Mouse (Mus musculus) midbrain, embryonic 15.5 days (tissue): ENCODE measurements around the gene Mta3. TPM values are rescaled to one million over a fixed set of nuclear protein-coding genes. Genes with fewer than 3 reads are reported as not detected.
"Not testable (repeated sequence)": the region's sequence is repeated elsewhere in the genome, so short reads cannot be mapped to it uniquely, and the experiment has no call there.

Experiments
- ATAC-seq: fragments of 200-750 bp; cut with Nextera tagmentation; replicated peaks from 2 replicates; pipeline ENCODE4 v1.8.0; 2017; ENCODE audit warnings: moderate TSS enrichment
- H3K27ac ChIP-seq: fragments of 300-500 bp; sonication (generic); 2 replicates; pipeline ENCODE4 v1.5.1; 2015; ENCODE audit warnings: mild to moderate bottlenecking, inconsistent platforms
- H3K27me3 ChIP-seq: fragments of 300-500 bp; sonication (generic); replicated peaks from 2 replicates; pipeline ENCODE4 v1.6.1; 2015; ENCODE audit warnings: inconsistent platforms
- H3K36me3 ChIP-seq: fragments of 300-500 bp; sonication (generic); replicated peaks from 2 replicates; pipeline ENCODE4 v1.6.1; 2015; ENCODE audit warnings: inconsistent platforms
- H3K4me1 ChIP-seq: fragments of 300-500 bp; sonication (generic); 2 replicates; pipeline ENCODE4 v1.6.1; 2015; ENCODE audit warnings: inconsistent platforms
- H3K4me2 ChIP-seq: fragments of 300-500 bp; sonication (generic); 2 replicates; pipeline ENCODE4 v1.6.1; 2015; ENCODE audit warnings: inconsistent platforms, mild to moderate bottlenecking, moderate library complexity
- H3K4me3 ChIP-seq: fragments of 300-500 bp; sonication (generic); 2 replicates; pipeline ENCODE4 v1.5.1; 2015; ENCODE audit warnings: mild to moderate bottlenecking, inconsistent platforms
- H3K9ac ChIP-seq: fragments of 300-500 bp; sonication (generic); 2 replicates; pipeline ENCODE4 v1.6.1; 2015; ENCODE audit warnings: mild to moderate bottlenecking, inconsistent platforms
- H3K9me3 ChIP-seq: fragments of 300-500 bp; sonication (generic); 2 replicates; pipeline ENCODE4 v1.6.1; 2016; ENCODE audit warnings: inconsistent platforms
- WGBS: fragments of 180-500 bp; shearing (Covaris S2); methylation state at CpG from one replicate; pipeline ENCODE4 v1.1.7; 2015; ENCODE audit warnings: mixed read lengths; 5-methylcytosine and 5-hydroxymethylcytosine counted together
- polyA plus RNA-seq: library from polyadenylated mRNA; unstranded; fragments of >200 nt; fragmentation: Nextera tagmentation; extraction: Ambion mirVana; gene quantifications from 2 replicates; pipeline ENCODE4 v1.2.1, GENCODE M21; 2015

Gene Mta3
- polyA plus RNA-seq, 1 experiment from 2014 or later = 32.9 TPM

GRCm38 (mm10) chr17:83693941-83694340 lies 12.0 kb upstream of the Mta3 start:
- H3K9ac ChIP-seq = no peak overlapping the region
- no peaks in the 10 kb centered on the region for H3K36me3 ChIP-seq
- H3K4me1 ChIP-seq = no peaks in the 10 kb centered on the region
- ATAC-seq = no peak
- no peak overlapping the region for H3K4me2 ChIP-seq
- H3K9me3 ChIP-seq = no peaks in the 10 kb centered on the region
- H3K27ac ChIP-seq = no peak overlapping the region
- 79% methylated on average over 9 of the region's 9 CpGs for WGBS
- H3K27me3 ChIP-seq = no peaks in the 10 kb centered on the region
- H3K4me3 ChIP-seq = no peak overlapping the region

- Histone ChIP-seq H3K36me3 (no peaks in the 10 kb centered on the region), H3K9ac (no peak overlapping the region), H3K27me3 (no peaks in the 10 kb centered on the region), H3K9me3 (no peaks in the 10 kb centered on the region), H3K4me3 (no peak overlapping the region), H3K4me2 (no peak overlapping the region), H3K27ac (no peak overlapping the region), H3K4me1 (no peaks in the 10 kb centered on the region)
- no peak for ATAC-seq
- 90% methylated on average over 2 of the region's 2 CpGs for WGBS
Measured at GRCm38 (mm10) chr17:83695785-83696184, 10.2 kb upstream of the Mta3 start.

DNA sequence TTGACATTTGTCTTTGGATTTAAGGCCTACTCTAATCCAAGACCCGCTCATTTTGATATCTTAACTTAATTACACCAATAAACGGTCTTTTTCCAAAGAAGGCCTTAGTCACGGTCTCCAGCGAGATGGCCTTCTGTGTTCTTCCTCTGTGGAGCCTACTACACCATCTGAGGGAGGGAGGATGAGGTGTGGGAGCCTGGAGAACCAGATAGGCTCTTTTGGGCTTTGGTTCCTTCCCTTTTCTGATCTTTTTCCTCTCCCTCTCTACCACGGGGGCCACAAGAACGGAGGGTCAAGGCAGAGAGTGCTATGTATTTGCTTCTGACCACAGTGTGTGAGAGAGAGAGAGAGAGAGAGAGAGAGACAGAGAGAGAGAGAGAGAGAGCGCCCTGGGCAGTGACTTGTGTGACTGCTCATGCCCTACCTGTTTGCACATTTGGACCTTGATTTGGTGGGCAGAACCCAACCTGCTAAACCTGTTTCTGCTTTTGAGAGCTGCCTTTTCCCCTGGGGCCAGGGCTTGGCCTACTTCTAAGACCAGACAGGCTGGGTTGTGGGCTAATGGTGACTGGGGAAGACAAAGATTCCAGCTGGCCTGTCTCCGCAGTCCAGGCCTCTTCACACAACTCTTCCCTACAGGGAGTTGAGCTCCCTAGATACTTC lies 6.8 kb upstream of the Mta3 start:
- no peak for ATAC-seq

GRCm38 (mm10) chr17:83700125-83700524 lies 5.8 kb upstream of the Mta3 start:
- Histone ChIP-seq H3K4me3 (no peak overlapping the region), H3K4me2 (no peak overlapping the region), H3K27ac (no peak overlapping the region), H3K9me3 (no peaks in the 10 kb centered on the region), H3K27me3 (no peaks in the 10 kb centered on the region), H3K4me1 (peaks cover 3% of the 10 kb centered on the region), H3K36me3 (no peaks in the 10 kb centered on the region), H3K9ac (no peak overlapping the region)
- WGBS = 84% methylated on average over 9 of the region's 9 CpGs
- ATAC-seq = no peak

More for the DNA sequence above, 6.8 kb upstream of the Mta3 start:
- 85% methylated on average over 8 of the region's 8 CpGs for WGBS
- no peak overlapping the region for H3K4me3 ChIP-seq
- H3K9me3 ChIP-seq = no peaks in the 10 kb centered on the region
- no peak overlapping the region for H3K9ac ChIP-seq
- no peak overlapping the region for H3K27ac ChIP-seq
- H3K36me3 ChIP-seq = no peaks in the 10 kb centered on the region
- H3K4me1 ChIP-seq = no peaks in the 10 kb centered on the region
- H3K4me2 ChIP-seq = no peak overlapping the region
- no peaks in the 10 kb centered on the region for H3K27me3 ChIP-seq

- Histone ChIP-seq H3K27ac (no peak overlapping the region), H3K4me1 (peaks cover 23% of the 10 kb centered on the region), H3K4me2 (no peak overlapping the region), H3K9ac (no peak overlapping the region), H3K27me3 (no peaks in the 10 kb centered on the region), H3K36me3 (no peaks in the 10 kb centered on the region), H3K9me3 (no peaks in the 10 kb centered on the region), H3K4me3 (no peak overlapping the region)
- no peak for ATAC-seq
- 83% methylated on average over 5 of the region's 5 CpGs for WGBS
Measured at GRCm38 (mm10) chr17:83704469-83704868, 1.5 kb upstream of the Mta3 start.

- no peaks in the 10 kb centered on the region for H3K36me3 ChIP-seq
- peak overlapping the region; percentile 88 for H3K4me2 ChIP-seq
- WGBS = under 1% methylated on average over 30 of the region's 38 CpGs
- peak; percentile 72 for ATAC-seq
- H3K27ac ChIP-seq = peak overlapping the region; percentile 79
- H3K9ac ChIP-seq = peak overlapping the region; percentile 63
- no peaks in the 10 kb centered on the region for H3K27me3 ChIP-seq
- H3K9me3 ChIP-seq = no peaks in the 10 kb centered on the region
- peaks cover 23% of the 10 kb centered on the region for H3K4me1 ChIP-seq
- peak overlapping the region; percentile 73 for H3K4me3 ChIP-seq
Measured at GRCm38 (mm10) chr17:83705352-83706115, 429 bp upstream of the Mta3 start.

GRCm38 (mm10) chr17:83706594-83707126 lies 697 bp downstream of the Mta3 start:
- Histone ChIP-seq H3K36me3 (no peaks in the 10 kb centered on the region), H3K9ac (peak overlapping the region; percentile 63), H3K4me3 (peak overlapping the region; percentile 73), H3K27ac (peak overlapping the region; percentile 79), H3K4me2 (peak overlapping the region; percentile 88), H3K4me1 (peaks cover 23% of the 10 kb centered on the region), H3K27me3 (no peaks in the 10 kb centered on the region), H3K9me3 (no peaks in the 10 kb centered on the region)
- peak; percentile 75 for ATAC-seq
- 2% methylated on average over 19 of the region's 19 CpGs for WGBS

GRCm38 (mm10) chr17:83707372-83707771 lies 1.4 kb downstream of the Mta3 start:
- Histone ChIP-seq H3K9ac (no peak overlapping the region), H3K9me3 (no peaks in the 10 kb centered on the region), H3K4me3 (peak overlapping the region; percentile 73; the same call in 1 of the 2 replicates), H3K4me1 (peaks cover 23% of the 10 kb centered on the region), H3K27me3 (no peaks in the 10 kb centered on the region), H3K27ac (no peak overlapping the region), H3K36me3 (no peaks in the 10 kb centered on the region), H3K4me2 (peak overlapping the region; percentile 88)
- 80% methylated on average over 4 of the region's 4 CpGs for WGBS
- no peak for ATAC-seq

DNA sequence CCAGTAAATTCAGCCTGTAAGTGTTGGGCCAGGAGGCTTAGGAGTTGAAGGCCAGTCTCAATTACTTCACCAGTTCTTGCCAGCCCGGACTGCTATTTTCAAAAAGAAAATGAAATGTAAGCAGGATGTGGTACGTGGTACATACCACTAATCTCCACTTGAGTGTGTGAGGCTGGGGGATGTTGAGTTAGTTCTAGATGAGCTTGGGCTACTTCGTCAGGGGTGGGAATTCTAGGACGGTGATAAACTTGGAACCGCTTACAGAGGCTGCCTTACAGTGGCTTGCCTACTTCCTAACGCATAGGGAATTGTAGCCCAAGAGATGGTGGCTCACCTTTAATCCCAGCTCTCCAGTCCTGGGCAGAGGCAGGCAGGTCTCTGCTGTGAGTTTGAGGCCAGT lies 1.9 kb downstream of the Mta3 start:
- Histone ChIP-seq H3K9me3 (no peaks in the 10 kb centered on the region), H3K27ac (no peak overlapping the region), H3K4me3 (no peak overlapping the region), H3K27me3 (no peaks in the 10 kb centered on the region), H3K9ac (no peak overlapping the region), H3K4me2 (no peak overlapping the region), H3K4me1 (peaks cover 23% of the 10 kb centered on the region), H3K36me3 (no peaks in the 10 kb centered on the region)
- 94% methylated on average over 6 of the region's 6 CpGs for WGBS
- no peak for ATAC-seq

GRCm38 (mm10) chr17:83708256-83708655 lies 2.3 kb downstream of the Mta3 start:
- no peaks in the 10 kb centered on the region for H3K9me3 ChIP-seq
- WGBS = 88% methylated on average over 10 of the region's 10 CpGs
- ATAC-seq = no peak

GRCm38 (mm10) chr17:83708891-83709290 lies 2.9 kb downstream of the Mta3 start:
- no peak overlapping the region for H3K9ac ChIP-seq
- H3K36me3 ChIP-seq = no peaks in the 10 kb centered on the region
- peaks cover 23% of the 10 kb centered on the region for H3K4me1 ChIP-seq
- no peak overlapping the region for H3K4me2 ChIP-seq
- H3K27ac ChIP-seq = no peak overlapping the region
- WGBS = 86% methylated on average over 6 of the region's 6 CpGs
- no peak for ATAC-seq
- H3K27me3 ChIP-seq = no peaks in the 10 kb centered on the region
- no peak overlapping the region for H3K4me3 ChIP-seq
- no peaks in the 10 kb centered on the region for H3K9me3 ChIP-seq

More at GRCm38 (mm10) chr17:83708256-83708655, 2.3 kb downstream of the Mta3 start:
- Histone ChIP-seq H3K36me3 (no peaks in the 10 kb centered on the region), H3K4me1 (peaks cover 23% of the 10 kb centered on the region), H3K9ac (no peak overlapping the region), H3K27me3 (no peaks in the 10 kb centered on the region), H3K4me3 (no peak overlapping the region), H3K27ac (no peak overlapping the region), H3K4me2 (no peak overlapping the region)

DNA sequence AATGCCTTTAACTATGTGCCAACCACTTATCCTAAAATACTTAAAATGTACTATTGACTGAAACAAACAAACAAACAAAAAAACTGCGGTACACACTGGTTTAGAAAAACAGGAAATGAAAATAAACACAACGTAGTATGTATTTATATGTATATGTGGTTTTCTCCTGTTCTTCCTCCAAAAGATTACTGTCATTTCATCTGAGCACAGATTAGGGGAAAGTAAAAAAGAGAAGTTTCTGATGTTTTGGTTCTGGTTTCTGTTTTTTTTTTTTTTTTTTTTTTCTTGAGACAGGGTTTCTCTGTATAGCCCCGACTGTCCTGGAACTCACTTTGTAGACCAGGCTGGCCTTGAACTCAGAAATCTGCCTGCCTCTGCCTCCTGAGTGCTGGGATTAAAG lies 3.6 kb downstream of the Mta3 start:
- 88% methylated on average over 3 of the region's 3 CpGs for WGBS
- not testable (repeated sequence) for ATAC-seq

More for the DNA sequence above, 3.6 kb downstream of the Mta3 start:
- not testable (repeated sequence) for H3K27me3 ChIP-seq, H3K36me3 ChIP-seq, H3K27ac ChIP-seq, H3K4me3 ChIP-seq, H3K9ac ChIP-seq, H3K9me3 ChIP-seq, H3K4me2 ChIP-seq
- H3K4me1 ChIP-seq = peaks cover 23% of the 10 kb centered on the region
